Mouse (Mus musculus) cerebellum, postnatal 4 days (tissue): ENCODE results near the gene Ddhd1.

Experiments
- DNase-seq, 2 experiments: peaks; one replicate each; pipeline ENCODE4 v3.0.0; 2022; ENCODE audit warnings: low spot score in 2 of 2, mixed read lengths in 1 of 2

Gene Ddhd1

DNA sequence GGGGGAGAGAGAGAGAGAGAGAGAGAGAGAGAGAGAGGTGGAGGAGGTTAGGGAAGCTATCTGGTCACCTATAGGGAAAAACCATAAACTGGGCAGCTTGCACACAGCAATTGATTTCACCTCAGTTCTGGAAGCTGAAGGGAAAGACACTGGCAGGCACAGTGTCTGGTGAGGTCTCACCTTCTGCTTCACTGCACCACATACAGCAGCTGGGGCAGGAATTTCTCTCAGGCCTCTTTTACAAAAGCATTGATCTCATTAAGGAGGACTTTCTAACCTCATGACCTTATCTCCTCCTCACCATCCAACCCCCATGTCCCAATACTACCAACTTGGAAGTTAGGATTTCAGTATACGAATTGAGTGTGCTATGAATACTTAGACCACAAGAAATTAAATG, 13.2 kb downstream of the Ddhd1 start:
- no peak for DNase-seq

DNA sequence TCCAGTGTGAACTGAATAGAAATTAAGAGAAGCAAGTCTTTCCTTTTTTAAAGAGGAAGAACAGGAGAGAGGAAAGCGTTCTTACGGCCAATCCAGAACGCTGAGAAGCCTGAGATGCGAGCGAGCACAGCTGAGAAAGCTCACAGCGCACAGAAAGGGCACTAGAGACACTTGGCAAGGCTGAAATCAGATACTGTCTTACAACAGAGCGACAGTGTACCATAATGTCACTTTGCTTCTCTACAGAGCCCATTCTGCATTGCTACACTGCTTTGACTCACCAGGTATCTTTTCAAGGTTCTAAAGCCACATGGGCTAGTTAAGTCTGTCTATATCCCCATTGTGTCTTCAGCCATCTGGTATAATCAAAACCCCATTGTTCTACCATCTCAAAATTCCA, 13.7 kb downstream of the Ddhd1 start:
- DNase-seq = no peak

DNA sequence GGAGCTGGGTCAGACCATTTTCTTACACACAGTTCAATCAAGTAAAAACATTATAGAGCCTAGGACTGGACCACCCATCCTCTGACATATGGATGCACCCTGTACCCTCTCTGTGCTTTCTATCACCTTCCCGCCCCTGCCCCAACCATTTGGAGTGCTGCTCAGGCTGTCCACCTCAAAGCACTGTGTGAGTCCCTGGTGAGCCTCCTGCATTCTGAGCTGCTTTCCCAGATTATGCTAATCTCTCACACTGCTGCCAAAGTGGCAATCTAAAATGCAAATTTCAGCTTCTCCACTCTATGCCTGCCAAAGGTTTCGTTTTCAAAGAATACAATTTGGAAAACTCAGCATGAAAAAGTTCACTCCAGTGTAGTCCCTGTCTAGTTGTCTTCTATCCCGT, 14.5 kb downstream of the Ddhd1 start:
- no peak for DNase-seq

DNA sequence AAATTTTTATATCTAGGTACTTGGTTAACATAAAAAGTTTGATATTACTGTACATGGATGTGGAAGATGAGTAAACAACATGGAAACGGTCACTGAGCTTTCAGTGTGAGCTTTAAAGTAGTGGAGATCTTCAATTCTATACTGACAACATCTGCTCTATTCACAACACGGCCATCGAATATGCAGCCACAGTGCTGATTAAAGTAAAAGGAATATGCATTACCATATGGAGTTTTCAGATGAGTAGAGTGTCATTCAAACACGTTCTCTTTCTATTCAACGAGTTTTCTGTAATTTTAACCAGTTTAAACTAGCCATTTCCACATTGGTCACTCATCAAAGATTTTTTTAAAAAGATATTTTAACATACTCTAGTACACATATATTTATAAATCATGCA, 15.1 kb downstream of the Ddhd1 start:
- no peak for DNase-seq

DNA sequence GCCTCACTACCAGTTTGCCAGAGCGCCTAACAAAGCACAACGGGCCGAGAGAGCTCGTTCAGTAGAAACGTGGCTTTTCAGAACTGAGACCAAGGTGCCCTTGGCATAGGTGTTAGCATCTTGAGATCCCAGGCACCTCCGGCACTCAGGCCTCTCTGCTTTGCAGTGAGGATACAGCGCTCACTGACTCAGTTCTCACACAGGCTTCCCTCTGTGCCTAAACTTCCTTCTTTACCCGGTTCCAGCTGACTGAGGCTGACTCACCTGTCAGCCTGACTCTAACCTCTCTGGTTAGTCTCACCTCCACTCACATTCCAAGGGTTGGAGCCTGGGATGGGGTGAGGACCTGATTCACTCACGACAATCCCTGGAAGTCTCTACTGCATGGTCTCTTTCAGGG, 15.7 kb downstream of the Ddhd1 start:
- DNase-seq = no peak

DNA sequence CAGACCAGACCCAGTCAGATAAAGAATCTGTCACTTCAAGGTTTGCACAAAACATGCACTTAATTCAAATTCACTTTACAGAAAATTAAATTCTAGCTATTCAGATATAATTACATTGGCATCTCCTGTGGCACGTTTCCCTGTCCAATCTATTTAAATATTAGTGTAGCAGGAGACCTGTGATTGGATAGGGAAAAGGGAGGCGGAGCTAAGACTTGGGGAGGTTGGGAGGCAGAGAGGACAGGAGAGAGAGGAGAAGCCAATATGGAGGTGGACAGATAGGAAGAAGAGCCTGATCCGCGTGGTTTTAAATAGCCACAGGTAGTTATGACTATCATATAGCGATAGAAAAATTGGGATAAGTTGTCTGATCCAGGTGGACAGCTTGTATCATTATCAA, 19.2 kb downstream of the Ddhd1 start:
- no peak for DNase-seq

DNA sequence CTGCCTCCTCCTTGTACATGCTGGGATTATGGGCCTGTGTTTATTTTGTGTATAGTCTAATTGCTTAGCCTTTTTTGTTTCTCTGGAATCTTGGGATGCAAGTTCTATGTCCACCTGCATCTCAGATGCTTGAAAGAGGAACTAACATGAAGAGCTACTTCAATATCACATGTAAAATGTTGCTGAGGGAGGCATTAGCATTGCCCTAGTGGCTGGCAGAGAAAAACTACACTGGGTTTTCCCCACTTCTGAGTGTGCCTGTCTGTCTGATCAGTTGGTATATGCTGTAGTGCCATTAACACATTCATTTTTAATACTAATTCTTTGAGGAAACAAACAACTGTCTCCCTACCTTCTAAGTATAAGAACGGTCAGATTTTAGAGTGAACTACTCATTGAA, 22.4 kb downstream of the Ddhd1 start:
- DNase-seq = no peak

DNA sequence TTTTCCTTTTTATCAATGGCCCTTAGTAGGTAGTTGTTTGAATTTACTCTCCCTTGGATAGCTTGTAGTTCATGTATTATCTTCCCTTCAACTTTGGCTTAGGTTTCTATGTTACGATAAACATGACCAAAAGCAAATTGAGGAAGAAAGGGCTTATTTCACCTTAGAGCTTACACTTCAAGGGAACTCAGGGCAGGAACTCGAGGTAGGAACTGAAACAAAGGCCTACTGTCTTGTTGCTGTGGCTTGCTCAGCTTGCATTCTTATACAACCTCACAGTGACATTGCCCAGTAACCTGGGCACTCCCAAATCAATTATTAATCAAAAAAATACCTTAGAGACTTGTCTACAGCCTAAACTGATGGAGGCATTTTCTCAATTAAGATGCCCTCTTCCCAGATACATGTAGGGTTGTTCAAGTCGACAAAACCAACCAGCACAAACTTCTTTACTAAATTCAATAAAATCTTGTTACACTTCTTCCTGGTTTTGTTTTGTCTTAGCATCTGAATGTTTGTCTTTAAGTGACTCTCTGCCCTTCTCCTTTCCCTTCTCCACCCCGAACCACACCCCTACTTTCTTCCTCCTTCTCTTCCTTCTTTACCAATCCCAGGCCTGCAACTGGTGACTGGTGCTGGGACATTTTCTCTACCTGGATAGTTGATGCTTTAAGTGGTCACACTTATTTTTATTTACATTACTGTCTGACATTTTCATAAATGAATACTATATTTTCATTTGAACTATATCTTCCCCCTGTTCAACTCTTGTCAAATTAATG, 25.0 kb downstream of the Ddhd1 start:
- no peak for DNase-seq

DNA sequence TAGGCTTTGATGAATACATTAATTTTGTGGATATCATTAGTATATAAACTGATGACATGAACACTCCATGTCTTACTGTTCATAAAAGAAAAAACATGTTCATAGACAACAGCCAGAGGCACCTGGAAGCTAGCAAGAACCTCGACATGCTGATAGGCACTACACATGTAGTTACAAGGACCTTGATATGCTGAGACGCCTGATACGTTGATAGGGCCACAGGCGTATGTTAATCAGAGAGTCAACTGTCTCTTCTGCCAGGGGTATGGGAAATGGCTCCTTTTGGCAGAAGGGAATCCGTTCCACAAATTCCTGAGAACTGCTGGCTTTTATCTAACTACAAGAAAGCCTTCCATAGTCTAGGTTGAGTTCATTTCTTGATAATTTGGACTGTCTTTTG, 27.4 kb downstream of the Ddhd1 start:
- no peak for DNase-seq

DNA sequence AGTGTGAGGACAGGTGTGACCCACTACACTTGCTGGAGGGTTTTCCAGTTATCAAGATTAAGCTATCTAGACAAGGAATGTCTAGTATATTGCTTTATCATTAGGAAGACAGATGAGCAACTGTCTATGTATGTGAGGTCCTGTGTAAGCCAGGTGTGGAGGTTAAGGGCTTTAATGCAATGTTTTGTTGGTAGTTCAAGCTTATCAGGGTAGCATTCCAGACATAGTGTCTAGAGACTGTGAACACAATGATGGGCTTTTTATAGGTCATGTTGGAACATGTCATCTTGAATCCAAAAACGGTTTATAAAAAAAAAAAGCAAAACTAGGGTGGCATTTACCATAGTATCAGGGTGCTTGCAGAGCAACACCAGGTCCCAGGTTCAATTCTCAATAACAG, 28.0 kb downstream of the Ddhd1 start:
- DNase-seq = no peak

DNA sequence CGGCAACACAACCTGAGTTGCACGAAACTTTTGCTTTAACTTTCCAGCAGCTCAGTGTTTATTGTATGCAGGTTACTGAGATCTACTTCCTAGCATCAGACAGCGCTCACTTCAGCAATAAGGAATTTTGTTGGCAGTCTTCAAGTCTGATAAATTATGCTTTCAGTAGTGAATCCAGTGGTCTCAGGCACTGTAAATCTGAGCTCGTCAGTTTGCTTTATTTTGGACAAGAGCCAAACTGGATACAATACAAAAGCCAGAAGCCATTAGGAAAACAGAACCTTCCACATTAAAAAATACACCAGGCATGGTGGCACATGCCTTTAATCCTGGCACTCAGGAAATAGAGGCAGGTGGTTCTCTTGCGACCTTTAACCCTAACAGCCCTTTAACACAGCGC, 39.6 kb downstream of the Ddhd1 start:
- no peak for DNase-seq

DNA sequence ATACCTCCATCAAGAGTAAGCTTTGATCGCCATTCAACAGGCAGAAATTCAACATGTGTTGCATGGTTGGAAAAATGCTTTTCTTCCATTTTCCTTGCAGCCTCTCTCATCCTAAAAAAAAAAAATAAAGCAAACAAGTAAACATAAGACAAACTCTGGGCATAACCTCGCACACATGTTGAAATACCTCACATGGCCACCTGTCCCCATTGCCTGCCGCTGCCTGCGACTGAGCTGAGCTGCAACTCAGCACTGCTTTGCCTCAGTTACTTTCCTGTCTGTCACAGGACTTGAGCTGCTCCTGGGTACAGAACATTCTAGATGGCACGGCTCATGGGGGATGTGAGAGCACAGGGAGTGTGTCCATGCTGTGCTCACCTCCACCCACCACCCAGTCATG, 41.4 kb downstream of the Ddhd1 start:
- DNase-seq = no peak

DNA sequence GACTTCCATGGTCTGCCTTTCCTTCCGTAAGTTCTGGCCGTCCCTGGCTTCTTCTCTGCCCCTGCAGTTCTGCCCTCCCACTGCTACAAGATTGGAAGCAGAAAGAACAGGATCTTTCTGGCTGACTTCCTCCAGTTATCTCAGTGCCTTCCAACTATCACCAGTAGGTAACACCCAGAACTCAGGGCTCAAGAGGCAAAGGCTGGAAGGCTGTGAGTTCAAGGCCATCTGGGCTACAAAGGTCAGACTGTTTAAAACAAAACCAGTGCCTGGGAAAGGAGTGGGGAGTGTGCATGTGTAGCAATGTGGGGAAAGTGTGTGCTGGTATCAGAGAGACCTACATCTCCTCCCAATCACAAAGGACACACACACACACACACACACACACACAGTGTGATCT, 42.2 kb downstream of the Ddhd1 start:
- no peak for DNase-seq

DNA sequence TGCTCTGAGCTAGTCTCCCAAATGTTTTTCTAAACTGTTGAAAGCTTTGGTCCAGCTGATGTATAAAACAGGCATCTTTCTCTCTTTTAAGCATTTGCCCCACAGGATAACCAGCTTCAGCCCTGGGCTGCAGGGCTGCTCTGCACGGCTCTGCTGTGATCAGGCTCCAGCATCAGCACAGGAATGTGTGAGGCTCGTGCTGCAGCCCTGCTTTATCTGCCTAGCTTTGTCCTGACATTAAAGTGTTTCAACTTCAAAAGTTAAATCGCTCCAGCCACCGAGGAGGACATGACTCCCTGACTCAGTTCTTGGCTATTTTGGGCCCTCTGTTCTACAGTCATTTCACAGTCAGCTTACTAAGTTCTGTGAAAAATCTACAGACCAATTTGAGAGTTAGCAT, 43.1 kb downstream of the Ddhd1 start:
- DNase-seq = no peak

DNA sequence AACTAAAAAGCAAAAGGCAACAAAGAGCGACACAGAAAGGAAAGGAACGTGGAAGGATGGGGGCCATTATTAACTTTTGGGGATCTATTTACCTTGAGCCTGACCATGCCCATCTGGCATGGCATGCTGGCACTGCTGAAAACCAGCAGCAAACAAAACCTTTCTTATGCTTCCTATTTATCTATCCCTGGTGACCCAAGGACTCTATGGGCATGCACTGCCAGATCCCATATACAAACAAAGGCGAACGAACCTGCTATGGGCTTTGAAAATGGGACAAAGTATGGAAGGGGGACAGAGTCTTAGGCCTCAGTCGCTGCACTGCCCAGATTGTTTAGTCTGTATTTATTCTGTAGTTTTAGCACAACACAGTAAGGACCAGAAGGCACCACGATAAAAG, 43.5 kb downstream of the Ddhd1 start:
- DNase-seq = no peak

DNA sequence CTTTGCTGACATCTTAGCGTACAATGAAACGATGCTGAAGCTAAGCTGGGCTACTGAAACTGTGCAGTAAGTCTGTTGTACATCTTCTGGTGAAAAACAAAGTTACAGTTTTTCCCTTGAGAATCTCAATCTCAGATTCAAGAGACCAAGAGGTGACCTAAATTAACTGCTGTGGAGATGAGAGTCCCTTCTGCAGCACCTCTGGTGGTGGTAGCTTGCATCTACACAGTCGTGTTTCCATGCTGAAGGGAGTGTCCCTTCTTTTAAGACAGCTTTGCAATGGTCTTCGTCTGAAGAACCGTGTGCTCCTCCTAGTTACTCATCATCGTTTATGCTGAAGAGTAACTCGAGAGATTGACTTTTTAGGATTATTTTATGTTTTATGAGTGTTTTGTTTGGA, 46.3 kb downstream of the Ddhd1 start:
- no peak for DNase-seq

DNA sequence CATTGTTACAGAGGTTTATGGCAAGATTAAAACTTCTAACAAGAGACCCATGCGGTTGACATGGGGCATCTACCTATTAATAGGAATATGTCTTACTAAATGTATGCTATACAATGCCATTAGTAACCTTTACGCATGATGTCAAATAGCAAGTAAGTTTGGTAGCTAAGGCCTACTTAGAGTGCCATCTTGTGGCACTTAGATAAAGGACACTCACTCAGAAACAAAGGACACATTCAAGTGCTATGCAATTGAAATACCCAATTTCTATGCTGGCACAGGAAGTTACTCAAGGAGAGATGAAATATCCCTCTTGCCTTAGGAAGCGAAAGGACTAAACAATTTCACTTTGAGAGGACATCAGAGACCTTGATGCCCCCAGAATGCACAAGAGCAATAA, 55.9 kb downstream of the Ddhd1 start:
- no peak for DNase-seq

DNA sequence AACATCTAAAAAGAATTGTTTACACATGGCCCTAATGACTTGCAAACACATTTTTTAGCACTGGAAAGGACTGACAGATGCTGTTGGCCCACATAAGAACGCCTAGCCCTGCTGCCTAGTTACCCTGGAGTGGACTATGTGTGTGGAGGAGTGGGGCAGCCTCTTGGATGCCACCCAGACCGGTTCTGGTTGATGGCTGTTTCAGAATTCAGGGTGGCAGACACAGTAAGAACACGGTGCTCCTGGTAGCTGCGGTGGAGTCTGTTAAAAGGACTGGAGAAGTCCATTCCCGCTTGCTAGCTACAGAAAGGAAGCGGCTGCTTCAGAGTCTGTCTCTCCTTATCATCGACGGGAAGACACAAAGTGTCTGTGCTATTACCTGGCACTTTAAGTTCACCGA, 57.4 kb downstream of the Ddhd1 start:
- DNase-seq = peak in 1 of 2 experiments; percentile 28

DNA sequence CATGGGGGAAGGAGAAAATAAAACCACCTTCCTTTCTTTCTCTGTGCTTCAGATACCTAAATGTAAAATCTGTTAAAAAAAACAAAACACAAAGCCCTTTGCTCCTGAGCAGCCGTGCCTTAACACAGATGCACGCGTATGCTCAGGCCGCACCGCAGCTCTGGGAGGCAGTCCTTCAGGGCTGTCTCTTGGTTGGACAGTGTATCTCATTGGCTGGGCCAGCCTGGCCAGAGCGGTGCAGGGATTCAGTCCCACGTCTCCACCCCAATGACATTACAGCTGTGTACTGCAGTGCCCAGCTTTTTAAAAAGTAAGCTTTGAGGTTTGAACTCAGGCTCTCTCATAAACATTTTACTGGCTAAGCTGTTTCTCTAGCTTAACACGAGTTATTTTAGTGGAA, 60.1 kb downstream of the Ddhd1 start:
- DNase-seq = no peak

DNA sequence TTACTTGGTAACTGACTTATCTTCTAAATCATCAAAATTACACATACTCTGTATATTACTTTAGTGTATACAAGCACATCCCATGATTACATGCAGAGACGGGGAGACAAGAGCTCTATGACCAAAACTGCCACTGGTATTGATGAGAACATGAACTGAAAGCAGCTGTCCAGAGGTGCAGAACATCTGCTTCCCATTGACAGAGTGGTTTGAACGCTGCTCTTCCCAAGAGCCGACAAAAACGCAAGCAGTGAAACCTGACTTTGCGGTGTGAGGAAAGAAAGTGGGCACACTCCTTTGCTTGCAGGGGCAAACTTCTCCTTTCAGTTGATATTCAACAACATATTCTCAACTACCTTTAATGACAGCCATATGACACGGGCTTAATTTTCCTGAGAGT, 64.7 kb downstream of the Ddhd1 start:
- no peak for DNase-seq

DNA sequence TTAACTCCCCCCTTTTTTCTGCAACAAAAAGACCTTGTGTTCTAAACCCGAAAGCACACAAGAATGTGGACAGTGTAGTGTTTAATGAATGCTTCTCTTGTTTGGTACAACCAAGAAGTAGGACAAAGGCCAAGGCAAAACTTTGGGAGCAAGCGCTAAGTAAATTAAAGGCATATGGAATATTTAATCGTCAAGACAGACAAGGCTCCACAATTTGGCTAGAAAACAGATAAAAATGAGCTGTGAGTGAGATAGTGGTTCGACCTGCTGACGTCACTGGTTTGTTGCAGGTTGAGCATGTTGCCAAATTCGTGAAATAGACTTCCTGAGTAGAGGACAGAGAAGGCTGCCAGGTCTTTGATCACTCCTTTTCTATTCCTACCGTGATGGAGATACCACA, 69.5 kb downstream of the Ddhd1 start:
- no peak for DNase-seq

DNA sequence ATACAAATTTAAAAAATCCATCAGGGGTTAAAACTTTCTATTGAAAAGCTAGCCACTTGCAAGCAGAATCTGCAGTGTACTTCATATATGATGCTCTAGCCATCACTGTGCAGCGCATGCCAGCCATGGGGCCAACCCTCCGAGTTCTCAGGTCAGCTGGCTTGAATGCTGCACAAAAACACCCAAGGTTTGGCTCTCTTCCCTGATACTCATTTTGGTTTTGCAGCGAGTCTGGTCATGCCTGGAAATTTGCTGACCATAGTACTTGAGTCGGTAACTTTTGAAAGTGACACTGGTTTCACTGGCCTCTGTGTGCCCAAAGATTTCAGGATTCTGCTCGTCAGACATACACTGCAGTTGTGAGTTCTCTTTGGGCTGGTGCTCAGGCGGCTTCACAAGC, 70.4 kb downstream of the Ddhd1 start:
- no peak for DNase-seq

DNA sequence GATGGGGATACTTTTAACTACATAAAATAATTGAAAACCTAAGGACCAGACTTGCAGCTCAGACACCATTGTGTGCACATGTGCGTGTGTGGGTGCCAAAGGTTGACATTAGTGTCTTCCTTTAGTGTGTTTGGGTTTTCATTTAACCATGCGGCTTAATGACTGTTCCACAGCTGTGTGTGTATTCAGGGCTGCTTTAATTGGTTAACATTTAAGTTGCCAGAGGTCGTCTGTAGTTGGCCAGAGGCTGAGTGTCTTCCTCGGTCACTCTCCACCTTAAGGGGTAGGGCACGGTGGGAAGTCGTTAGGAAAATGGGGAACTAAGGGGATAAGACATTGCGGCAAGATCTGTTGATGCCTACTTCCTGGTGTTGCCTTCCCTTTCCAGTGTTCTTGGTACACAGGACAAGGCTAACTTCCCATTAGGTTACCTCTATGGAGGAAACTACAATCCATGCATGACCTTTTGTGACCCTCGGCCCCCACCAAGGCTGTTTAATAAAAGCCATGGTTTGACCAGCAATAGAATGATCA, 74.4 kb downstream of the Ddhd1 start:
- DNase-seq = no peak
